Mouse (Mus musculus) B cell, adult (primary cell): ENCODE results near the gene Vmn1r202. TPM values are rescaled to one million over a fixed set of nuclear protein-coding genes. Genes with fewer than 3 reads are reported as not detected.

ENCODE experiments used
- total RNA-seq: library from RNA; stranded (reverse); gene quantifications from 4 replicates; pipeline ENCODE4 v1.2.4, GENCODE M21; 2023; ENCODE audit not compliant: inconsistent age

The Vmn1r202 gene
- not detected in 4 replicates for total RNA-seq

DNA sequence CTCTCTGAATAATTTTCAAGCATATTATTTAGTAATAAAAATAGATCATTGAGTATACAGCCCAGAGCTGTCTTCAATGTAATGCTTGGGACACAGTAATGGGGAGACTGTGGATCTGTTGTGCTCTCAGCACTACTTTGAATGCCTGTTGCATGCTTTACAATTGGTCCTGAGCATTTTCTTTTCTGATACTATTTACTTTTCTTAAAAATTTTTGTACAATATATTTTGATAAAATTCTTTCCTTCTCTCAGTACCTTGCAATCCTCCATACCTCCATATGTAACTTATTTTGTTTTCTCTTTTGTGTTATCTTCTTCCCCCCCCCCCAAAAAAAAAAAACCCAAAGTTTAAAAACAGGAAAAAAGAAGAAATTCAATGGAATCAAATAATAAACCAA, at the start of gene Vmn1r202:
Vmn1r202 (minus strand) TSS at position 101 of the 400 bp plus-strand sequence.

GRCm38 (mm10) chr13:22552898-22553297, 47.7 kb upstream of the Vmn1r202 start, which contains the start of gene Vmn1r204:
Gene Vmn1r204, plus strand, starts transcription at chr13:22553198.

GRCm38 (mm10) chr13:22517814-22518213, 12.6 kb upstream of the Vmn1r202 start, which contains the start of gene Vmn1r203:
Gene Vmn1r203, plus strand, starts transcription at chr13:22518114.

GRCm38 (mm10) chr13:22471623-22472022, 33.6 kb downstream of the Vmn1r202 start, which contains the start of gene Vmn1r201:
Gene Vmn1r201, plus strand, starts transcription at chr13:22471923.

Other genes starting within 250 kb of the Vmn1r202 start
- gene Vmn1r195, start 234.9 kb downstream of the Vmn1r202 start, total RNA-seq, result not detected in 4 replicates
- not detected in 4 replicates for gene Vmn1r196, start 215.5 kb downstream of the Vmn1r202 start, total RNA-seq
- not detected in 4 replicates for gene Vmn1r197, start 180.8 kb downstream of the Vmn1r202 start, total RNA-seq
- not detected in 4 replicates for gene Vmn1r198, start 155.0 kb downstream of the Vmn1r202 start, total RNA-seq
- not detected in 4 replicates for gene Vmn1r199, start 125.6 kb downstream of the Vmn1r202 start, total RNA-seq
- not detected in 4 replicates for gene Vmn1r200, start 115.0 kb downstream of the Vmn1r202 start, total RNA-seq
- gene Vmn1r201, start 33.5 kb downstream of the Vmn1r202 start, total RNA-seq, result not detected in 4 replicates
- 0.15 TPM in 1 of 4 replicates, not detected in the others for gene Vmn1r203, start 12.7 kb upstream of the Vmn1r202 start, total RNA-seq
- gene Vmn1r204, start 47.8 kb upstream of the Vmn1r202 start, total RNA-seq, result not detected in 4 replicates
- not detected in 4 replicates for gene Vmn1r205, start 87.6 kb upstream of the Vmn1r202 start, total RNA-seq
- not detected in 4 replicates for gene Vmn1r206, start 118.9 kb upstream of the Vmn1r202 start, total RNA-seq
- not detected in 4 replicates for gene Vmn1r207-ps, start 224.2 kb upstream of the Vmn1r202 start, total RNA-seq